Mouse (Mus musculus) midbrain, embryonic 16.5 days (tissue): Measurements from ENCODE around the gene Mcm10. TPM values are rescaled to one million over a fixed set of nuclear protein-coding genes. Genes with fewer than 3 reads are reported as not detected.

ENCODE experiments used
- ATAC-seq: fragments of 200-750 bp; cut with Nextera tagmentation; 2 replicates; pipeline ENCODE4 v1.8.0; 2017; ENCODE audit warnings: moderate TSS enrichment
- H3K27ac ChIP-seq: fragments of 300-500 bp; sonication (generic); 2 replicates; pipeline ENCODE4 v1.5.1; 2014; ENCODE audit warnings: mild to moderate bottlenecking, low read length, mixed read lengths
- H3K27me3 ChIP-seq: fragments of 300-500 bp; sonication (generic); 2 replicates; pipeline ENCODE4 v1.6.1; 2014; ENCODE audit warnings: low read depth, low read length, mixed read lengths; ENCODE audit not compliant: control insufficient read depth, insufficient read depth
- H3K36me3 ChIP-seq: fragments of 300-500 bp; sonication (generic); 2 replicates; pipeline ENCODE4 v1.6.1; 2014; ENCODE audit warnings: mild to moderate bottlenecking, low read length, moderate library complexity, mixed read lengths; ENCODE audit not compliant: control insufficient read depth, insufficient read depth
- H3K4me1 ChIP-seq: fragments of 300-500 bp; sonication (generic); 2 replicates; pipeline ENCODE4 v1.6.1; 2014; ENCODE audit warnings: mild to moderate bottlenecking, low read length, mixed read lengths; ENCODE audit not compliant: control insufficient read depth, insufficient read depth
- H3K4me2 ChIP-seq: fragments of 300-500 bp; sonication (generic); 2 replicates; pipeline ENCODE4 v1.6.1; 2014; ENCODE audit warnings: mild to moderate bottlenecking, low read length, mixed read lengths
- H3K4me3 ChIP-seq: fragments of 300-500 bp; sonication (generic); 2 replicates; pipeline ENCODE4 v1.5.1; 2014; ENCODE audit warnings: low read depth, mild to moderate bottlenecking, low read length, moderate library complexity, mixed read lengths
- H3K9ac ChIP-seq: fragments of 300-500 bp; sonication (generic); 2 replicates; pipeline ENCODE4 v1.6.1; 2014; ENCODE audit warnings: low read depth, low read length, mixed read lengths
- H3K9me3 ChIP-seq: fragments of 300-500 bp; sonication (generic); replicated peaks from 2 replicates; pipeline ENCODE4 v1.6.1; 2014; ENCODE audit warnings: mild to moderate bottlenecking, low read length, mixed read lengths; ENCODE audit not compliant: control insufficient read depth, poor library complexity, severe bottlenecking
- WGBS: fragments of 180-500 bp; shearing (Covaris S2); extraction: QIAGEN DNeasy Blood & Tissue Kit; methylation state at CpG from one replicate; pipeline ENCODE4 v1.1.7; 2014; 5-methylcytosine and 5-hydroxymethylcytosine counted together
- polyA plus RNA-seq: library from polyadenylated mRNA; unstranded; fragments of >200 nt; fragmentation: Nextera tagmentation; extraction: Ambion mirVana; gene quantifications from 2 replicates; pipeline ENCODE4 v1.2.1, GENCODE M21; 2015

Mcm10 gene
- polyA plus RNA-seq, 1 experiment from 2014 or later: 3.0 TPM

GRCm38 (mm10) chr2:5043476-5043761, 30.8 kb upstream of the Mcm10 start:
- H3K27me3 ChIP-seq: no peaks in the 10 kb centered on the region
- 97% methylated on average over 2 of the region's 2 CpGs for WGBS

GRCm38 (mm10) chr2:5042616-5043475, 30.3 kb upstream of the Mcm10 start:
- H3K4me2 ChIP-seq: no peak overlapping the region
- WGBS: 83% methylated on average over 11 of the region's 11 CpGs
- H3K27me3 ChIP-seq: no peaks in the 10 kb centered on the region

More at GRCm38 (mm10) chr2:5043476-5043761, 30.8 kb upstream of the Mcm10 start:
- no peak for ATAC-seq
- Histone ChIP-seq H3K4me1 (no peaks in the 10 kb centered on the region; the same call in 1 of the 2 replicates), H3K36me3 (no peaks in the 10 kb centered on the region), H3K4me2 (no peak overlapping the region), H3K9me3 (no peaks in the 10 kb centered on the region), H3K27ac (no peak overlapping the region), H3K9ac (no peak overlapping the region), H3K4me3 (no peak overlapping the region)

GRCm38 (mm10) chr2:5041854-5042253, 29.3 kb upstream of the Mcm10 start:
- H3K36me3 ChIP-seq: 0 out of 2 replicates have a peak, but pooled peaks cover 2% of the 10 kb centered on the region
- H3K4me2 ChIP-seq: no peak overlapping the region
- H3K27me3 ChIP-seq: no peaks in the 10 kb centered on the region
- H3K4me1 ChIP-seq: no peaks in the 10 kb centered on the region; the same call in 1 of the 2 replicates
- H3K9me3 ChIP-seq: no peaks in the 10 kb centered on the region
- H3K27ac ChIP-seq: no peak overlapping the region
- WGBS: 88% methylated on average over 5 of the region's 5 CpGs
- no peak overlapping the region for H3K4me3 ChIP-seq
- H3K9ac ChIP-seq: no peak overlapping the region
- ATAC-seq: no peak

More at GRCm38 (mm10) chr2:5042616-5043475, 30.3 kb upstream of the Mcm10 start:
- H3K9ac ChIP-seq: no peak overlapping the region
- H3K36me3 ChIP-seq: no peaks in the 10 kb centered on the region
- H3K9me3 ChIP-seq: no peaks in the 10 kb centered on the region
- H3K4me1 ChIP-seq: no peaks in the 10 kb centered on the region; the same call in 1 of the 2 replicates
- no peak overlapping the region for H3K27ac ChIP-seq
- ATAC-seq: no peak
- H3K4me3 ChIP-seq: no peak overlapping the region

- H3K4me3 ChIP-seq: no peak overlapping the region
- no peaks in the 10 kb centered on the region; the same call in 1 of the 2 replicates for H3K4me1 ChIP-seq
- 91% methylated on average over 12 of the region's 12 CpGs for WGBS
- no peak overlapping the region for H3K4me2 ChIP-seq
- no peak overlapping the region for H3K9ac ChIP-seq
- no peak overlapping the region for H3K27ac ChIP-seq
- H3K36me3 ChIP-seq: 0 out of 2 replicates have a peak, but pooled peaks cover 2% of the 10 kb centered on the region
- no peaks in the 10 kb centered on the region for H3K9me3 ChIP-seq
- no peaks in the 10 kb centered on the region for H3K27me3 ChIP-seq
- no peak for ATAC-seq
Measured at GRCm38 (mm10) chr2:5040281-5041161, 27.9 kb upstream of the Mcm10 start.

GRCm38 (mm10) chr2:5039350-5040170, 27.0 kb upstream of the Mcm10 start:
- no peaks in the 10 kb centered on the region for H3K9me3 ChIP-seq
- H3K4me3 ChIP-seq: no peak overlapping the region
- H3K27me3 ChIP-seq: no peaks in the 10 kb centered on the region
- 80% methylated on average over 13 of the region's 13 CpGs for WGBS
- H3K27ac ChIP-seq: no peak overlapping the region
- no peak for ATAC-seq
- no peak overlapping the region for H3K9ac ChIP-seq
- 0 out of 2 replicates have a peak, but pooled peaks cover 2% of the 10 kb centered on the region for H3K36me3 ChIP-seq
- no peaks in the 10 kb centered on the region for H3K4me1 ChIP-seq
- H3K4me2 ChIP-seq: no peak overlapping the region

- no peak overlapping the region for H3K27ac ChIP-seq
- no peak overlapping the region for H3K9ac ChIP-seq
- 0 out of 2 replicates have a peak, but pooled peaks cover 2% of the 10 kb centered on the region for H3K36me3 ChIP-seq
- H3K4me3 ChIP-seq: no peak overlapping the region
- H3K4me2 ChIP-seq: no peak overlapping the region
- no peak for ATAC-seq
- H3K27me3 ChIP-seq: no peaks in the 10 kb centered on the region
- 51% methylated on average over 5 of the region's 5 CpGs for WGBS
- H3K4me1 ChIP-seq: no peaks in the 10 kb centered on the region
- H3K9me3 ChIP-seq: no peaks in the 10 kb centered on the region
Measured at GRCm38 (mm10) chr2:5038320-5038719, 25.7 kb upstream of the Mcm10 start.

GRCm38 (mm10) chr2:5037390-5037789, 24.8 kb upstream of the Mcm10 start:
- no peaks in the 10 kb centered on the region for H3K27me3 ChIP-seq
- 0 out of 2 replicates have a peak, but pooled peaks cover 2% of the 10 kb centered on the region for H3K36me3 ChIP-seq
- H3K27ac ChIP-seq: no peak overlapping the region
- H3K4me2 ChIP-seq: no peak overlapping the region
- ATAC-seq: no peak
- H3K9me3 ChIP-seq: no peaks in the 10 kb centered on the region
- WGBS: 42% methylated on average over 3 of the region's 3 CpGs
- H3K4me1 ChIP-seq: no peaks in the 10 kb centered on the region
- H3K4me3 ChIP-seq: no peak overlapping the region
- no peak overlapping the region for H3K9ac ChIP-seq

GRCm38 (mm10) chr2:5036411-5037076, 24.0 kb upstream of the Mcm10 start:
- WGBS: 71% methylated on average over 10 of the region's 10 CpGs
- Histone ChIP-seq H3K4me2 (no peak overlapping the region), H3K4me3 (no peak overlapping the region), H3K4me1 (no peaks in the 10 kb centered on the region), H3K9me3 (no peaks in the 10 kb centered on the region), H3K36me3 (0 out of 2 replicates have a peak, but pooled peaks cover 2% of the 10 kb centered on the region), H3K9ac (no peak overlapping the region), H3K27ac (no peak overlapping the region), H3K27me3 (no peaks in the 10 kb centered on the region)
- no peak for ATAC-seq
